Mouse (Mus musculus) forebrain, embryonic 10.5 days (tissue): ENCODE data around the gene Dhx15. TPM values are rescaled to one million over a fixed set of nuclear protein-coding genes. Genes with fewer than 3 reads are reported as not detected.

Source experiments
- DNase-seq: peaks from one replicate; pipeline ENCODE4 v3.0.0-alpha.2; 2017; ENCODE audit warnings: low spot score; ENCODE audit errors: extremely low spot score
- H3K27ac ChIP-seq: fragments of 300-500 bp; sonication (generic); 2 replicates; pipeline ENCODE4 v1.5.1; 2016; ENCODE audit warnings: mild to moderate bottlenecking
- H3K27me3 ChIP-seq: fragments of 300-500 bp; sonication (generic); 2 replicates; pipeline ENCODE4 v1.6.1; 2016; ENCODE audit warnings: mild to moderate bottlenecking; ENCODE audit not compliant: poor library complexity, severe bottlenecking
- H3K36me3 ChIP-seq: fragments of 300-500 bp; sonication (generic); replicated peaks from 2 replicates; pipeline ENCODE4 v1.6.1; 2016; ENCODE audit warnings: mild to moderate bottlenecking, moderate library complexity
- H3K4me1 ChIP-seq: fragments of 300-500 bp; sonication (generic); 2 replicates; pipeline ENCODE4 v1.6.1; 2016
- H3K4me3 ChIP-seq: fragments of 300-500 bp; sonication (generic); 2 replicates; pipeline ENCODE4 v1.5.1; 2016; ENCODE audit warnings: mild to moderate bottlenecking, moderate library complexity
- H3K9me3 ChIP-seq: fragments of 300-500 bp; sonication (generic); 2 replicates; pipeline ENCODE4 v1.6.1; 2016; ENCODE audit warnings: mild to moderate bottlenecking, moderate library complexity
- WGBS: fragments of 180-500 bp; shearing (Covaris S2); methylation state at CpG from one replicate; pipeline ENCODE4 v1.1.7; 2016; 5-methylcytosine and 5-hydroxymethylcytosine counted together
- polyA plus RNA-seq: library from polyadenylated mRNA; unstranded; fragments of >200 nt; fragmentation: Nextera tagmentation; extraction: Ambion mirVana; gene quantifications from 2 replicates; pipeline ENCODE4 v1.2.1, GENCODE M21; 2016

Gene Dhx15
- polyA plus RNA-seq, 1 experiment from 2014 or later, result 225 TPM

GRCm38 (mm10) chr5:52135460-52136141 lies 54.7 kb downstream of the Dhx15 start:
- H3K9me3 ChIP-seq, result no peaks in the 10 kb centered on the region
- DNase-seq, result no peak
- H3K27ac ChIP-seq, result no peak overlapping the region
- no peak overlapping the region for H3K4me3 ChIP-seq
- no peaks in the 10 kb centered on the region for H3K4me1 ChIP-seq
- H3K27me3 ChIP-seq, result no peaks in the 10 kb centered on the region
- peaks cover 35% of the 10 kb centered on the region for H3K36me3 ChIP-seq
- 87% methylated on average over 16 of the region's 16 CpGs for WGBS

DNA sequence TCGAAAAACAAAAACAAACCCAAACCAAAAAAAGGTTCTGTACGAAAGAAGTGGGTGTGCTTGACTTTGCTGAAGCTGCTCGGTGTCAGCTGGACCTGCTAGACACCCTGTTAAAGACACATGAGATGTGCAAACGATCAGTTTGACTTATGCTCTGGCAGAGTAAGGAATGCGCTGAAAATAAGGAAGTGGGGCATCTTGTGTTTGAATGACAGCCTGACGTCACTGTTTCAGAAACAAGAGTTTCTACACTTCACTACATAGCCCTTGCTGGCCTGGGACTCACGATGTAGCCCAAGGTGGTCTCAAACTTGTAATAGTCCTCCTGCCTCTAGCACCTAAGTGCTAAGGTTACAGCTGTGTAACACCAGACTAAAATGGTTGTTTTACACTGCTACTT lies 57.5 kb downstream of the Dhx15 start:
- 93% methylated on average over 7 of the region's 7 CpGs for WGBS

DNA sequence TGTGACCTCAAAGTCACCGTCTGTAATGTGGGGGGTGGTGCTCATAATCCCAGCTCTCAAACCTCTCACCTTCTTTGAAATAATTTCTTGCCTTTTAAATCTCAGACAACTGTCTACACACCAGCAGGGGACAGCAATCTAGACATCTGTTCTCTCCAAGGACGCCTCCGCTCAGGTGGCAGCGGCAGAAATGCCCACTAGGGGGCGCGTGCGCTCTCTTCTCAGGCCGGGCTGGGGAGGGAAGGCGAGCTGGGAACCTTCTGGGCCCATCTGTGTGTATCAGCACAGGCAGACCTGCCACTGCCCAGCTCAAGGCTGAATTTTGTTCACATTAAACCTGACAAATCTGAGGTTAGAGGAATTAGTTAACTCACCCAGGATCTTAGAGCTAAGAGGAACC lies 58.2 kb downstream of the Dhx15 start:
- 21% methylated on average over 9 of the region's 9 CpGs for WGBS

More for the DNA sequence above, 57.5 kb downstream of the Dhx15 start:
- no peak overlapping the region for H3K4me3 ChIP-seq
- H3K27me3 ChIP-seq, result no peaks in the 10 kb centered on the region
- H3K36me3 ChIP-seq, result peaks cover 14% of the 10 kb centered on the region
- H3K4me1 ChIP-seq, result no peaks in the 10 kb centered on the region
- H3K9me3 ChIP-seq, result no peaks in the 10 kb centered on the region
- no peak for DNase-seq
- H3K27ac ChIP-seq, result no peak overlapping the region

GRCm38 (mm10) chr5:52131389-52131788 lies 58.9 kb downstream of the Dhx15 start:
- Histone ChIP-seq H3K4me1 (no peaks in the 10 kb centered on the region), H3K36me3 (peaks cover 3% of the 10 kb centered on the region; the same call in 1 of the 2 replicates), H3K9me3 (no peaks in the 10 kb centered on the region), H3K4me3 (no peak overlapping the region), H3K27ac (no peak overlapping the region), H3K27me3 (no peaks in the 10 kb centered on the region)
- WGBS, result 93% methylated on average over 13 of the region's 13 CpGs
- DNase-seq, result no peak

More for the DNA sequence above, 58.2 kb downstream of the Dhx15 start:
- peak; percentile 58 for DNase-seq
- Histone ChIP-seq H3K4me1 (no peaks in the 10 kb centered on the region), H3K36me3 (peaks cover 7% of the 10 kb centered on the region), H3K4me3 (no peak overlapping the region), H3K27me3 (no peaks in the 10 kb centered on the region), H3K9me3 (no peaks in the 10 kb centered on the region), H3K27ac (no peak overlapping the region)

DNA sequence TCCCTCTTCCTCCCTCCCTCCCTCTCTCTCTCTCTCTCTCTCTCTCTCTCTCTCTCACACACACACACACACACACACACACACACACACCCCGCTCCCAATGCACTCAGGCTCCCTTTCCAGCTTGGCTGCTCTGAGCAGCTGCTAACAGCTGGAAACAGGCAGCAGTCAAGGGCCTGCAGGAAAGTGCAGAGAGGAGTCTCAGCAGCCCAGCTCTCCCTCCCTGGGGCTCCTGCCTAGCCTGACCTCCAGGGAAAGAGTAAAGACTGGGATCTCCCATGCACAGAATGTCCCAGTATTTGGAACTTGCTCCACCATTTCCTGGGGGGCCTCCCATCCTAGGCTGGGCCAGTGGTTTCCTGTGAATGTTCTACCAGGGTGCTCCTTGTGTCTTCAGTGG lies 59.8 kb downstream of the Dhx15 start:
- no peaks in the 10 kb centered on the region for H3K4me1 ChIP-seq
- no peak overlapping the region for H3K4me3 ChIP-seq
- peaks cover 3% of the 10 kb centered on the region; the same call in 1 of the 2 replicates for H3K36me3 ChIP-seq
- no peak for DNase-seq
- no peaks in the 10 kb centered on the region for H3K9me3 ChIP-seq
- H3K27me3 ChIP-seq, result no peaks in the 10 kb centered on the region
- 81% methylated on average over 1 of the region's 1 CpGs for WGBS
- no peak overlapping the region for H3K27ac ChIP-seq

- H3K9me3 ChIP-seq, result no peaks in the 10 kb centered on the region
- H3K27ac ChIP-seq, result no peak overlapping the region
- 74% methylated on average over 7 of the region's 7 CpGs for WGBS
- H3K4me3 ChIP-seq, result no peak overlapping the region
- no peaks in the 10 kb centered on the region for H3K4me1 ChIP-seq
- DNase-seq, result no peak
- H3K36me3 ChIP-seq, result no peaks in the 10 kb centered on the region
- no peaks in the 10 kb centered on the region for H3K27me3 ChIP-seq
Measured at GRCm38 (mm10) chr5:52126263-52126662, 64.1 kb downstream of the Dhx15 start.

GRCm38 (mm10) chr5:52125854-52126253 lies 64.5 kb downstream of the Dhx15 start:
- 83% methylated on average over 8 of the region's 8 CpGs for WGBS
- no peaks in the 10 kb centered on the region for H3K36me3 ChIP-seq
- no peaks in the 10 kb centered on the region for H3K27me3 ChIP-seq
- DNase-seq, result no peak
- H3K27ac ChIP-seq, result no peak overlapping the region
- H3K9me3 ChIP-seq, result no peaks in the 10 kb centered on the region
- no peaks in the 10 kb centered on the region for H3K4me1 ChIP-seq
- H3K4me3 ChIP-seq, result no peak overlapping the region

GRCm38 (mm10) chr5:52122146-52122545 lies 68.2 kb downstream of the Dhx15 start:
- H3K9me3 ChIP-seq, result no peaks in the 10 kb centered on the region
- no peaks in the 10 kb centered on the region for H3K36me3 ChIP-seq
- WGBS, result 90% methylated on average over 6 of the region's 6 CpGs
- peaks cover 11% of the 10 kb centered on the region for H3K27me3 ChIP-seq
- no peak overlapping the region for H3K4me3 ChIP-seq
- DNase-seq, result no peak
- no peaks in the 10 kb centered on the region for H3K4me1 ChIP-seq
- no peak overlapping the region for H3K27ac ChIP-seq

GRCm38 (mm10) chr5:52119822-52120221 lies 70.5 kb downstream of the Dhx15 start:
- no peak overlapping the region for H3K4me3 ChIP-seq
- H3K36me3 ChIP-seq, result no peaks in the 10 kb centered on the region
- peaks cover 32% of the 10 kb centered on the region for H3K27me3 ChIP-seq
- no peaks in the 10 kb centered on the region for H3K9me3 ChIP-seq
- peaks cover 12% of the 10 kb centered on the region for H3K4me1 ChIP-seq
- DNase-seq, result no peak
- no peak overlapping the region for H3K27ac ChIP-seq
- WGBS, result 56% methylated on average over 2 of the region's 2 CpGs

DNA sequence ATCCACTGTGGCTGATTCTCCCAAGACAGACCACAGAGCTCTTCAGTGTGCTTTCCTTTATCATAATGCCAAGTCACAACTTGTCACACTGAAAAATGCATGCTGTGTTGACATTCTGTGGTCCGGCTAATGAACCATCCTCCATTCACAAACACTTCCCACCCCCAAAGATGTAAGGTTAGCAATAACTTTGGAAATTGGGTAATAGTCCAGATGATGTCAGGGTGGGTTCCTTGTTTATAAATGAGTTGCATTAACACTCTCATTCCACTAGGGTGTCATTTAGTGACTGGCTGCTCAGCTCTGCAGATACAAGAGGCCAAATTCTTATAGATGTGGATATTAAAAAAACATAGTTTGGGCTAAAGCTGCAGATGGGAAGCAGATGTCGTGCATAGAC lies 71.1 kb downstream of the Dhx15 start:
- DNase-seq, result no peak
- peaks cover 39% of the 10 kb centered on the region for H3K27me3 ChIP-seq
- H3K4me1 ChIP-seq, result peaks cover 19% of the 10 kb centered on the region
- no peaks in the 10 kb centered on the region for H3K9me3 ChIP-seq
- H3K4me3 ChIP-seq, result no peak overlapping the region
- H3K27ac ChIP-seq, result no peak overlapping the region
- 85% methylated on average over 2 of the region's 2 CpGs for WGBS
- no peaks in the 10 kb centered on the region for H3K36me3 ChIP-seq

- DNase-seq, result no peak
- H3K9me3 ChIP-seq, result no peaks in the 10 kb centered on the region
- H3K27ac ChIP-seq, result no peak overlapping the region
- H3K27me3 ChIP-seq, result peaks cover 52% of the 10 kb centered on the region
- no peak overlapping the region for H3K4me3 ChIP-seq
- H3K4me1 ChIP-seq, result peaks cover 32% of the 10 kb centered on the region
- no peaks in the 10 kb centered on the region for H3K36me3 ChIP-seq
- WGBS, result 86% methylated on average over 4 of the region's 4 CpGs
Measured at GRCm38 (mm10) chr5:52117829-52118228, 72.5 kb downstream of the Dhx15 start.

GRCm38 (mm10) chr5:52116404-52116803 lies 73.9 kb downstream of the Dhx15 start:
- Histone ChIP-seq H3K27me3 (peaks cover 67% of the 10 kb centered on the region), H3K4me1 (peaks cover 41% of the 10 kb centered on the region), H3K4me3 (peak overlapping the region; percentile 69), H3K36me3 (no peaks in the 10 kb centered on the region), H3K27ac (no peak overlapping the region), H3K9me3 (no peaks in the 10 kb centered on the region)
- 1% methylated on average over 17 of the region's 17 CpGs for WGBS
- no peak for DNase-seq

GRCm38 (mm10) chr5:52115821-52116317 lies 74.4 kb downstream of the Dhx15 start:
- H3K27me3 ChIP-seq, result peaks cover 72% of the 10 kb centered on the region
- H3K27ac ChIP-seq, result peak overlapping the region; percentile 73

More at GRCm38 (mm10) chr5:52115821-52116317, 74.4 kb downstream of the Dhx15 start:
- Histone ChIP-seq H3K9me3 (no peaks in the 10 kb centered on the region), H3K4me3 (peak overlapping the region; percentile 69), H3K36me3 (no peaks in the 10 kb centered on the region), H3K4me1 (peaks cover 41% of the 10 kb centered on the region)
- peak; percentile 84 for DNase-seq
- WGBS, result under 1% methylated on average over 51 of the region's 53 CpGs
